Mouse (Mus musculus) embryonic fibroblast, embryonic 13.5 days (primary cell): ENCODE data around the gene Fam19a2.

Experiments used
- CTCF ChIP-seq: IDR thresholded peaks from 2 replicates; pipeline ENCODE4 v1.5.1; 2011; ENCODE audit warnings: mild to moderate bottlenecking, control low read depth, low read length, moderate library complexity, borderline replicate concordance; ENCODE audit not compliant: insufficient read depth
- POLR2A ChIP-seq: IDR thresholded peaks from 2 replicates; pipeline ENCODE4 v1.6.1; 2011; ENCODE audit warnings: low read depth, mild to moderate bottlenecking, control low read depth, low read length, moderate library complexity

DNA sequence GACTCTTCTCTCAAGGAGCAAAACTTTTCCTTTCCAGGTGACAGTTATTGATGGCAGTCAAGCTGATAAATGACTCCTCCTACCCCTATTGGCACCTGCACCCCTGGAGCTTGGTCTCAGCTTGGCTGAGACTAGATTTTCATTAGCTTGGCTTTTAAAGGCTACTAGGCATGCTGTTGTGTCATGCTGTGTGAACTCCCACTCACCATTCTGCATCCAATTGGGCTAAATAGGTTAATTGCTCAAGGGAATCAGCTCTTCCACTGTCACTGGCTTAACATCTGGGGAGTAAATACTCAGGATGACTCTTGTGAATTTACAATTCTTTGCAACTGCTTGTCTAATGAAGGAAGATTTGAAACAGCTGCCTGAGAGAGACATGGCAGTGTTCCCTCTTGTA, 407.4 kb downstream of the Fam19a2 start:
- no peak for TF ChIP-seq POLR2A
- TF ChIP-seq CTCF = no peak
